ENCODE assay signal across 11 mouse cellular contexts in the genomic region with DNA sequence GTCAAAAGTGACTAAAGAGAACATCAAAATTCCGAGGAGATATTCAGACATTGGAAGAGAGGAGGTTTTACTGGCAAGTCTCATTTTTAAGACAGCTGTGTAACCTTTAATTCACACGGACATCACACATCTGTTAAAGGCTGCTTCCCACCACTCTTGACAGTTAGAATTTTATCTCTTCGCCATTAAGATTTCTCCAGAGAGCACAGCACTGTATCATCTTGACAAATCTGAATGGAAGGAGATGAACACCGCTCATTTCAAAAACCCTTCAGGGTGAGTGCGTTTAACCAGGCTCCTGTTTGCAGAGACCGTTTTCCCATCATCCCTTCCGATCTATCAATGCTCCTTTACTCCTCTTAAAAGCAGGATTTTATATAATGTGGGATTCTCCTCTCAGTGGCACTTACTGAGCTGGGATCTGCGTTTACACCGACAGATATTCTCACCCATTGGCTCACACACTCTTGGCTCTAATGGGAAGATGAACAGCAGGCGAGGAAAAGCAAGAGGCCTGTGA. TPM values are rescaled to one million over a fixed set of nuclear protein-coding genes. Genes with fewer than 3 reads are reported as not detected.
DNase-seq lines count a peak whose midpoint lies in the region; ATAC-seq lines count a peak whose summit lies in the region.
"Had no signal": no experiment of that assay in that cellular context is flagged by ENCODE, and none has a peak within 500 bp of the region (broad histone marks: within the 10 kb centered on the region; RNA-seq: fewer than 3 reads in every experiment).

No protein-coding gene starts in this region.

- H3K27ac ChIP-seq in embryonic facial prominence, embryonic 15.5 days (replicated peaks) = 0 out of 2 replicates have a peak overlapping the region, but pooled peaks have one; percentile 19
- no peak overlapping the region for H3K27ac ChIP-seq in embryonic facial prominence, embryonic 10.5 days (replicated peaks)
- peak overlapping the region; percentile 68 for H3K27ac ChIP-seq in heart, embryonic 15.5 days
- H3K27ac ChIP-seq in neural tube, embryonic 11.5 days (ENCODE audit: low read depth, low read length) = 0 out of 2 replicates have a peak overlapping the region, but pooled peaks have one; percentile 20
- H3K27ac ChIP-seq in neural tube, embryonic 15.5 days (replicated peaks) = peak overlapping the region; percentile 52; the same call in 1 of the 2 replicates
- H3K27ac ChIP-seq: liver, embryonic 12.5 days; midbrain, embryonic 12.5 days had no signal

- no peak overlapping the region for H3K4me2 ChIP-seq in embryonic facial prominence, embryonic 15.5 days (replicated peaks)
- no peak overlapping the region for H3K4me2 ChIP-seq in heart, embryonic 15.5 days
- H3K4me2 ChIP-seq in neural tube, embryonic 11.5 days (ENCODE audit: low read depth) = no peak overlapping the region
- no peak overlapping the region for H3K4me2 ChIP-seq in neural tube, embryonic 15.5 days
- H3K4me2 ChIP-seq: liver, embryonic 12.5 days; midbrain, embryonic 12.5 days had no signal

- WGBS in embryonic facial prominence, embryonic 15.5 days = 80% methylated on average over 10 of the region's 10 CpGs
- 87% methylated on average over 10 of the region's 10 CpGs for WGBS in embryonic facial prominence, embryonic 10.5 days
- 67% methylated on average over 10 of the region's 10 CpGs for WGBS in heart, embryonic 15.5 days
- WGBS in neural tube, embryonic 11.5 days = 66% methylated on average over 10 of the region's 10 CpGs
- WGBS in neural tube, embryonic 15.5 days = 27% methylated on average over 10 of the region's 10 CpGs

- no peaks in the 10 kb centered on the region for H3K4me1 ChIP-seq in embryonic facial prominence, embryonic 15.5 days
- H3K4me1 ChIP-seq in embryonic facial prominence, embryonic 10.5 days = no peaks in the 10 kb centered on the region
- H3K4me1 ChIP-seq in heart, embryonic 15.5 days (replicated peaks) = peaks cover 55% of the 10 kb centered on the region
- no peaks in the 10 kb centered on the region for H3K4me1 ChIP-seq in neural tube, embryonic 11.5 days (ENCODE audit: control insufficient read depth, insufficient read depth, low read length)
- H3K4me1 ChIP-seq in neural tube, embryonic 15.5 days = peaks cover 8% of the 10 kb centered on the region

- no peak overlapping the region for H3K9ac ChIP-seq in embryonic facial prominence, embryonic 15.5 days
- no peak overlapping the region for H3K9ac ChIP-seq in heart, embryonic 15.5 days
- no peak overlapping the region for H3K9ac ChIP-seq in neural tube, embryonic 11.5 days (ENCODE audit: low read length)
- no peak overlapping the region for H3K9ac ChIP-seq in neural tube, embryonic 15.5 days (replicated peaks)
- H3K9ac ChIP-seq: liver, embryonic 12.5 days; midbrain, embryonic 12.5 days had no signal

- H3K27me3 ChIP-seq in embryonic facial prominence, embryonic 15.5 days = no peaks in the 10 kb centered on the region
- H3K27me3 ChIP-seq in embryonic facial prominence, embryonic 10.5 days (replicated peaks; ENCODE audit: low read depth, poor library complexity, severe bottlenecking) = no peaks in the 10 kb centered on the region
- H3K27me3 ChIP-seq in heart, embryonic 15.5 days = no peaks in the 10 kb centered on the region
- H3K27me3 ChIP-seq in neural tube, embryonic 11.5 days (ENCODE audit: control insufficient read depth, insufficient read depth, low read length) = no peaks in the 10 kb centered on the region
- no peaks in the 10 kb centered on the region for H3K27me3 ChIP-seq in neural tube, embryonic 15.5 days (replicated peaks)
- H3K27me3 ChIP-seq: liver, embryonic 12.5 days; midbrain, embryonic 12.5 days had no signal

- DNase-seq in embryonic facial prominence, embryonic 10.5 days (ENCODE audit: low spot score) = no peak
- DNase-seq in heart, postnatal 4 days = no peak
- DNase-seq in neural tube, embryonic 11.5 days (ENCODE audit: low spot score) = no peak
- DNase-seq in neural tube, embryonic 10.5 days (ENCODE audit: extremely low spot score, low spot score) = no peak
- DNase-seq: cerebellum, adult 9-10 months had no signal

- H3K36me3 ChIP-seq in embryonic facial prominence, embryonic 15.5 days = no peaks in the 10 kb centered on the region
- H3K36me3 ChIP-seq in embryonic facial prominence, embryonic 10.5 days (replicated peaks) = no peaks in the 10 kb centered on the region
- H3K36me3 ChIP-seq in heart, embryonic 15.5 days = peaks cover 7% of the 10 kb centered on the region
- H3K36me3 ChIP-seq in neural tube, embryonic 11.5 days (ENCODE audit: control insufficient read depth, insufficient read depth, low read length) = no peaks in the 10 kb centered on the region
- H3K36me3 ChIP-seq in neural tube, embryonic 15.5 days = no peaks in the 10 kb centered on the region
- H3K36me3 ChIP-seq: liver, embryonic 12.5 days; midbrain, embryonic 12.5 days had no signal

- no peak for ATAC-seq in embryonic facial prominence, embryonic 15.5 days (ENCODE audit: insufficient number of reproducible peaks, low FRiP score, low TSS enrichment, low read depth)
- ATAC-seq in heart, embryonic 15.5 days (replicated peaks; ENCODE audit: insufficient number of reproducible peaks, insufficient read depth, low FRiP score, low read depth) = no peak
- ATAC-seq in neural tube, embryonic 11.5 days (ENCODE audit: insufficient read depth, low FRiP score, low TSS enrichment) = peak; percentile 42; the same call in 1 of the 2 replicates
- peak; percentile 39; the same call in 1 of the 2 replicates for ATAC-seq in neural tube, embryonic 15.5 days (ENCODE audit: low FRiP score)
- ATAC-seq in granulocyte monocyte progenitor cell, adult 5-6 weeks (replicated peaks; ENCODE audit: poor library complexity, severe bottlenecking) = no peak
- ATAC-seq: liver, embryonic 12.5 days had no signal

- no peak overlapping the region for H3K4me3 ChIP-seq in embryonic facial prominence, embryonic 15.5 days (replicated peaks)
- H3K4me3 ChIP-seq in embryonic facial prominence, embryonic 10.5 days = no peak overlapping the region
- H3K4me3 ChIP-seq in heart, embryonic 15.5 days = no peak overlapping the region
- no peak overlapping the region for H3K4me3 ChIP-seq in neural tube, embryonic 11.5 days (ENCODE audit: low read depth, low read length)
- H3K4me3 ChIP-seq in neural tube, embryonic 15.5 days (replicated peaks) = no peak overlapping the region
- H3K4me3 ChIP-seq: liver, embryonic 12.5 days; midbrain, embryonic 12.5 days had no signal

- no peaks in the 10 kb centered on the region for H3K9me3 ChIP-seq in embryonic facial prominence, embryonic 15.5 days (replicated peaks)
- no peaks in the 10 kb centered on the region for H3K9me3 ChIP-seq in embryonic facial prominence, embryonic 10.5 days
- no peaks in the 10 kb centered on the region for H3K9me3 ChIP-seq in heart, embryonic 15.5 days (replicated peaks)
- no peaks in the 10 kb centered on the region for H3K9me3 ChIP-seq in neural tube, embryonic 11.5 days (ENCODE audit: control insufficient read depth, low read length)
- no peaks in the 10 kb centered on the region for H3K9me3 ChIP-seq in neural tube, embryonic 15.5 days (replicated peaks)
- H3K9me3 ChIP-seq: liver, embryonic 12.5 days; midbrain, embryonic 12.5 days had no signal

RNA-seq across cellular contexts. Expression of gene Fam198b, which starts 20.0 kb away (rescaled TPM):
- polyA plus RNA-seq in embryonic facial prominence, embryonic 15.5 days (2015; fragmentation: Nextera tagmentation; extraction: Ambion mirVana) = 15.6 and 17.2 TPM in 2 replicates
- polyA plus RNA-seq in embryonic facial prominence, embryonic 10.5 days (2016; fragmentation: Nextera tagmentation; extraction: Ambion mirVana) = 2.0 and 2.5 TPM in 2 replicates
- polyA plus RNA-seq in heart, embryonic 15.5 days (2015; fragmentation: Nextera tagmentation; extraction: Ambion mirVana) = 53.3 and 64.5 TPM in 2 replicates
- total RNA-seq in heart, postnatal 4 days (2021) = 100 to 1,000 TPM; 116 to 133 TPM
- 5.5 and 8.7 TPM in 2 replicates for polyA plus RNA-seq in neural tube, embryonic 11.5 days (2014; fragmentation: Nextera tagmentation; extraction: Ambion mirVana)
- polyA plus RNA-seq in neural tube, embryonic 15.5 days (2015; fragmentation: Nextera tagmentation; extraction: Ambion mirVana) = 5.2 and 8.9 TPM in 2 replicates
- 0.13 and 0.24 TPM in 2 replicates for total RNA-seq in granulocyte monocyte progenitor cell, adult 5-6 weeks (2014; fragmentation: Nextera tagmentation)
- total RNA-seq in granulocyte monocyte progenitor cell, adult 5-6 weeks (2017) = 0.04 and 0.05 TPM in 2 replicates

RNA-seq across cellular contexts. Expression of gene Tmem144, which starts 51.7 kb away (rescaled TPM):
- 3.2 and 3.8 TPM in 2 replicates for polyA plus RNA-seq in embryonic facial prominence, embryonic 15.5 days (2015; fragmentation: Nextera tagmentation; extraction: Ambion mirVana)
- 3.7 and 3.9 TPM in 2 replicates for polyA plus RNA-seq in embryonic facial prominence, embryonic 10.5 days (2016; fragmentation: Nextera tagmentation; extraction: Ambion mirVana)
- polyA plus RNA-seq in heart, embryonic 15.5 days (2015; fragmentation: Nextera tagmentation; extraction: Ambion mirVana) = 8.3 and 8.9 TPM in 2 replicates
- 10 to 100 TPM; 10.4 to 10.6 TPM for total RNA-seq in heart, postnatal 4 days (2021)
- 2.9 TPM in 2 replicates for polyA plus RNA-seq in neural tube, embryonic 11.5 days (2014; fragmentation: Nextera tagmentation; extraction: Ambion mirVana)
- polyA plus RNA-seq in neural tube, embryonic 15.5 days (2015; fragmentation: Nextera tagmentation; extraction: Ambion mirVana) = 1.5 and 1.7 TPM in 2 replicates
- 2.8 and 3.0 TPM in 2 replicates for total RNA-seq in granulocyte monocyte progenitor cell, adult 5-6 weeks (2014; fragmentation: Nextera tagmentation)
- total RNA-seq in granulocyte monocyte progenitor cell, adult 5-6 weeks (2017) = 2.7 and 2.8 TPM in 2 replicates

Comparison
In these comparisons a context has a peak if more than half of its experiments do, and no peak if none do; other contexts are left out.
1. ATAC-seq: peak in neural tube, embryonic 11.5 days (single experiment) and neural tube, embryonic 15.5 days (single experiment); none in embryonic facial prominence, embryonic 15.5 days (single experiment), heart, embryonic 15.5 days (single experiment) and granulocyte monocyte progenitor cell, adult 5-6 weeks (single experiment).